ENCODE assay signal across 26 mouse cellular contexts in the genomic region with DNA sequence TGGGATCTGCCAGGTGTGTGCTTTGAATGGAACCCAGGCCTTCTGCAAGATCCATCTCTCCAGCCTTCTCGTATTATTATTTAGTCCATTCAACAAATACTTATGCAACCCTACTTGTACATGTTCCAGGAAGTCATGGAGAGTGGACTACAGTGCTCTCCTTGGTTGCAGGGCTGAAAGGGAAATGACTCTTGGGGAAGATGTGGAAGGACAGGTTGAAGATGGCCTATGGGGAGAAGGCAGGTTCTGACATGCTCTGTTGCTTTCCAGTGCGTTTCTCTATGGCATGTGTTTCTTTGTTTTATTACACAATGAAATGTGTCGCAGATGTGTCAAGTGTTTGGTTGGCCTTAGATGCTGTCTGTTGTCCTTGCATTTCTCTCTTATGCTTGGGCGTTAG. TPM values are rescaled to one million over a fixed set of nuclear protein-coding genes. Genes with fewer than 3 reads are reported as not detected.
DNase-seq lines count a peak whose midpoint lies in the region; ATAC-seq and TF ChIP-seq lines count a peak whose summit lies in the region.
"Had no signal": no experiment of that assay in that cellular context is flagged by ENCODE, and none has a peak within 500 bp of the region (broad histone marks: within the 10 kb centered on the region; RNA-seq: fewer than 3 reads in every experiment).

No protein-coding gene starts in this region.

- no peaks in the 10 kb centered on the region for H3K9me3 ChIP-seq in lung, postnatal 0 days (ENCODE audit: low read length)
- H3K9me3 ChIP-seq: embryonic facial prominence, embryonic 13.5 days; embryonic facial prominence, embryonic 15.5 days; G1E had no signal

- H3K27ac ChIP-seq in lung, postnatal 0 days (ENCODE audit: low read length): no peak overlapping the region
- H3K27ac ChIP-seq: embryonic facial prominence, embryonic 13.5 days; embryonic facial prominence, embryonic 15.5 days had no signal

- H3K9ac ChIP-seq in lung, postnatal 0 days (replicated peaks; ENCODE audit: low read depth): no peak overlapping the region
- H3K9ac ChIP-seq: embryonic facial prominence, embryonic 13.5 days; embryonic facial prominence, embryonic 15.5 days had no signal

- H3K4me3 ChIP-seq in lung, postnatal 0 days (ENCODE audit: low read depth, low read length): no peak overlapping the region
- H3K4me3 ChIP-seq: embryonic facial prominence, embryonic 13.5 days; embryonic facial prominence, embryonic 15.5 days; erythroblast, embryonic 14.5 days had no signal

- WGBS in lung, postnatal 0 days: 77% methylated on average over 4 of the region's 4 CpGs

- H3K4me1 ChIP-seq in lung, postnatal 0 days (ENCODE audit: insufficient read depth, low read depth, low read length): peaks cover 8% of the 10 kb centered on the region

- TF ChIP-seq CTCF in lung, postnatal 0 days (IDR thresholded peaks at IDR 0.05): no peak

- peak; percentile 17 for DNase-seq in lung, postnatal 0 days (ENCODE audit: low spot score)
- no peak for DNase-seq in lung, postnatal 4 days
- peak; percentile 16 for DNase-seq in lung, postnatal 36 days
- no peak for DNase-seq in lung, postnatal 14 days
- DNase-seq in adipocyte (ENCODE audit: low spot score): peak; percentile 16
- DNase-seq in gonadal fat pad, adult 2 months (ENCODE audit: low read depth): peak; percentile 97
- DNase-seq in cerebellum, adult 11-12 months: no peak
- DNase-seq: adrenal gland, adult 2 months; adrenal gland, postnatal 10 days; adrenal gland, postnatal 25 days; B cell, adult 2 months; cerebellum, adult 11 months; cerebellum, adult 2 months; cerebellum, adult 9-10 months; cerebellum, postnatal 10 days; cerebellum, postnatal 25 days had no signal

- no peaks in the 10 kb centered on the region for H3K27me3 ChIP-seq in lung, postnatal 0 days (replicated peaks; ENCODE audit: insufficient read depth, low read length)
- H3K27me3 ChIP-seq: CH12.LX; embryonic facial prominence, embryonic 13.5 days; embryonic facial prominence, embryonic 15.5 days; Patski had no signal

- no peaks in the 10 kb centered on the region for H3K36me3 ChIP-seq in lung, postnatal 0 days (ENCODE audit: insufficient read depth, low read length)
- H3K36me3 ChIP-seq: embryonic facial prominence, embryonic 13.5 days; embryonic facial prominence, embryonic 15.5 days had no signal

- no peak for TF ChIP-seq EP300 in lung, postnatal 0 days (IDR thresholded peaks at IDR 0.05)

- H3K4me2 ChIP-seq in lung, postnatal 0 days (replicated peaks; ENCODE audit: low read depth, low read length): no peak overlapping the region
- H3K4me2 ChIP-seq: embryonic facial prominence, embryonic 13.5 days; embryonic facial prominence, embryonic 15.5 days had no signal

- ATAC-seq in lung, postnatal 0 days: no peak
- ATAC-seq: activated CD4-positive, CD25-positive, alpha-beta regulatory T cell, adult 4 months; CD4-positive, CD25-positive, alpha-beta regulatory T cell, adult 4 months; forebrain, embryonic 14.5 days; forebrain, embryonic 16.5 days; Patski had no signal

RNA-seq across cellular contexts. Expression of a gene that starts 5.1 kb away (rescaled TPM):
- polyA plus RNA-seq in lung, postnatal 0 days (2015; fragmentation: Nextera tagmentation; extraction: Ambion mirVana): 10.1 and 13.4 TPM in 2 replicates
- polyA plus RNA-seq in gonadal fat pad, adult 2 months (2012; rRNA removed): 9.6 and 12.0 TPM in 2 replicates
- polyA plus RNA-seq: erythroblast, embryonic 14.5 days had no signal

Comparison
In these comparisons a context has a peak if more than half of its experiments do, and no peak if none do; other contexts are left out.
1. DNase-seq: peak in lung, postnatal 0 days (single experiment), lung, postnatal 36 days (single experiment), adipocyte (single experiment) and gonadal fat pad, adult 2 months (single experiment); none in lung, postnatal 4 days (0 of 2), lung, postnatal 14 days (single experiment) and cerebellum, adult 11-12 months (single experiment).